Mouse (Mus musculus) spleen, embryonic (tissue): ENCODE measurements around the gene Fam129a.

ENCODE experiments used
- CTCF ChIA-PET: fragments of 350-600 bp; sonication (Branson Sonifier 250); formaldehyde crosslinking; loops from one replicate; lab custom pipeline; 2022; lab: Charles Lee

Gene Fam129a

GRCm38 (mm10) chr1:151570981-151571837 lies at the start of gene Fam129a:
Gene Fam129a, plus strand, starts transcription at chr1:151571186.
- CTCF ChIA-PET = no interaction called here

GRCm38 (mm10) chr1:151526701-151527100 lies 44.3 kb upstream of the Fam129a start:
- CTCF ChIA-PET = no interaction called here

- CTCF ChIA-PET = no interaction called here
Measured at GRCm38 (mm10) chr1:151543796-151544477, 27.0 kb upstream of the Fam129a start.

GRCm38 (mm10) chr1:151544581-151544980 lies 26.4 kb upstream of the Fam129a start:
- CTCF ChIA-PET = no interaction called here

- CTCF ChIA-PET = no interaction called here
Measured at GRCm38 (mm10) chr1:151545571-151545970, 25.4 kb upstream of the Fam129a start.

- CTCF ChIA-PET = no interaction called here
Measured at GRCm38 (mm10) chr1:151548896-151549610, 21.9 kb upstream of the Fam129a start.

- CTCF ChIA-PET = no interaction called here
Measured at GRCm38 (mm10) chr1:151549794-151550193, 21.2 kb upstream of the Fam129a start.

- CTCF ChIA-PET = no interaction called here
Measured at GRCm38 (mm10) chr1:151550587-151551479, 20.2 kb upstream of the Fam129a start.

GRCm38 (mm10) chr1:151560536-151560935 lies 10.4 kb upstream of the Fam129a start:
- CTCF ChIA-PET = no interaction called here

- CTCF ChIA-PET = no interaction called here
Measured at GRCm38 (mm10) chr1:151563401-151563800, 7.6 kb upstream of the Fam129a start.

- CTCF ChIA-PET = interaction anchor here (0.8 kb wide), 1 partner anchor 50 kb away, joined by 3 read pairs; no protein-coding TSS in a partner anchor
Measured at GRCm38 (mm10) chr1:151563893-151564292, 7.1 kb upstream of the Fam129a start.

- CTCF ChIA-PET = interaction anchor here (0.6 to 0.9 kb wide), 3 partner anchors 51 to 1699 kb away, joined by 3 to 8 read pairs (median 7); no protein-coding TSS in a partner anchor
Measured at GRCm38 (mm10) chr1:151564377-151564776, 6.6 kb upstream of the Fam129a start.

GRCm38 (mm10) chr1:151568682-151569081 lies 2.3 kb upstream of the Fam129a start:
- CTCF ChIA-PET = no interaction called here

- CTCF ChIA-PET = no interaction called here
Measured at GRCm38 (mm10) chr1:151571838-151572578, 1.0 kb downstream of the Fam129a start.

GRCm38 (mm10) chr1:151572601-151573320 lies 1.8 kb downstream of the Fam129a start:
- CTCF ChIA-PET = no interaction called here

- CTCF ChIA-PET = no interaction called here
Measured at GRCm38 (mm10) chr1:151580200-151580982, 9.4 kb downstream of the Fam129a start.

- CTCF ChIA-PET = no interaction called here
Measured at GRCm38 (mm10) chr1:151581454-151581853, 10.5 kb downstream of the Fam129a start.

- CTCF ChIA-PET = no interaction called here
Measured at GRCm38 (mm10) chr1:151581977-151582376, 11.0 kb downstream of the Fam129a start.
